In the genomic region with DNA sequence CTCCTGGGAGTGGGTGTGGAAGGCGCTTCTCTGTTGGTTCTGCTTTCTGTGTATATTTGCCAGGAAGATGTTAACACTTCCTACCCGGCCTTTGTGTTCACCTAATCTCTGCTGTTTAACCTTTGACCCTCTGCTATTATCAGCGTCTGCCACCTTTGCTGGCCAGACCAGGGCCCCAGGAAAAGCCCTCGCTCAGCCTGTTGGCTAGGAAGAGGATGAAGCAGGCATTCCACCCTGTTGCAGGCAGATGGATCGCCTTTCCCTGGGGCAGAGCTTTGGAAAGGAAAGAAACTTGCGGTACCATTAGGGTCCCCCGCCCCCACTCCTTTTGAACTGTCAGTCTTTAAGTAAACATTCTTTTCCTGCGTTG, we compare ENCODE assay signal across 12 mouse cellular contexts. TPM values are rescaled to one million over a fixed set of nuclear protein-coding genes. Genes with fewer than 3 reads are reported as not detected.
DNase-seq lines count a peak whose midpoint lies in the region; ATAC-seq and TF ChIP-seq lines count a peak whose summit lies in the region.
"Had no signal": no experiment of that assay in that cellular context is flagged by ENCODE, and none has a peak within 500 bp of the region (broad histone marks: within the 10 kb centered on the region; RNA-seq: fewer than 3 reads in every experiment).

No protein-coding gene starts in this region.

- peak; percentile 68 to 75 for TF ChIP-seq EP300 in MEL (IDR thresholded peaks at IDR 0.05; ENCODE audit: low read depth in 1 of 2, low read length in 2 of 2)

- no peak for TF ChIP-seq CTCF in MEL (IDR thresholded peaks at IDR 0.05 in 2 of 3, conservative IDR thresholded peaks at IDR 0.05 in 1 of 3; ENCODE audit: control insufficient read depth in 1 of 3, insufficient read depth in 1 of 3, low read depth in 2 of 3, low read length in 3 of 3, poor library complexity in 1 of 3, severe bottlenecking in 1 of 3)
- TF ChIP-seq CTCF in forebrain, postnatal 0 days (IDR thresholded peaks at IDR 0.05; ENCODE audit: low read depth): no peak

- no peak overlapping the region for H3K9ac ChIP-seq in heart, embryonic 16.5 days (ENCODE audit: low read length)
- H3K9ac ChIP-seq in MEL (ENCODE audit: control insufficient read depth, low read depth, low read length, poor library complexity, severe bottlenecking): no peak overlapping the region
- H3K9ac ChIP-seq in hindbrain, embryonic 12.5 days: no peak overlapping the region
- H3K9ac ChIP-seq in forebrain, postnatal 0 days: no peak overlapping the region
- H3K9ac ChIP-seq: neural tube, embryonic 13.5 days had no signal

- H3K4me3 ChIP-seq in heart, embryonic 16.5 days (ENCODE audit: low read length): no peak overlapping the region
- H3K4me3 ChIP-seq in MEL (ENCODE audit: control insufficient read depth in 1 of 2, insufficient read depth in 1 of 2, low read depth in 2 of 2, low read length in 2 of 2): no peak overlapping the region
- H3K4me3 ChIP-seq in hindbrain, embryonic 12.5 days: no peak overlapping the region
- H3K4me3 ChIP-seq in forebrain, postnatal 0 days (ENCODE audit: low read depth, low read length): no peak overlapping the region
- H3K4me3 ChIP-seq: neural tube, embryonic 13.5 days had no signal

- 0 out of 2 replicates have a peak overlapping the region, but pooled peaks have one; percentile 14 for H3K4me2 ChIP-seq in heart, embryonic 16.5 days (ENCODE audit: low read depth, low read length)
- no peak overlapping the region for H3K4me2 ChIP-seq in hindbrain, embryonic 12.5 days (replicated peaks)
- H3K4me2 ChIP-seq in forebrain, postnatal 0 days (ENCODE audit: low read depth): no peak overlapping the region
- H3K4me2 ChIP-seq: neural tube, embryonic 13.5 days had no signal

- TF ChIP-seq POLR2A in MEL (IDR thresholded peaks at IDR 0.05; ENCODE audit: control insufficient read depth in 1 of 2, insufficient read depth in 1 of 2, low read depth in 1 of 2, low read length in 2 of 2, poor library complexity in 1 of 2): no peak

- ATAC-seq in heart, embryonic 16.5 days (replicated peaks; ENCODE audit: extremely low read depth, insufficient read depth, low FRiP score): 0 out of 2 replicates have a peak, but pooled peaks have one; percentile 20
- ATAC-seq in granulocyte monocyte progenitor cell, adult 5-6 weeks (replicated peaks; ENCODE audit: poor library complexity, severe bottlenecking): peak; percentile 35
- no peak for ATAC-seq in hindbrain, embryonic 12.5 days (ENCODE audit: low FRiP score)
- no peak for ATAC-seq in forebrain, postnatal 0 days

- TF ChIP-seq RAD21 in MEL (IDR thresholded peaks at IDR 0.05; ENCODE audit: low read depth, low read length): no peak

- no peaks in the 10 kb centered on the region for H3K9me3 ChIP-seq in heart, embryonic 16.5 days (replicated peaks; ENCODE audit: control insufficient read depth, low read length)
- H3K9me3 ChIP-seq in MEL (replicated peaks; ENCODE audit: insufficient read depth, low read length): no peaks in the 10 kb centered on the region
- H3K9me3 ChIP-seq in hindbrain, embryonic 12.5 days (replicated peaks): no peaks in the 10 kb centered on the region
- H3K9me3 ChIP-seq in forebrain, postnatal 0 days (ENCODE audit: low read length): no peaks in the 10 kb centered on the region
- H3K9me3 ChIP-seq: neural tube, embryonic 13.5 days had no signal

- DNase-seq in heart, adult 18-20 months: no peak
- peak; percentile 54 for DNase-seq in MEL (ENCODE audit: low read depth, low spot score)
- peak; percentile 51 for DNase-seq in lung, postnatal 10 days
- DNase-seq in layer of hippocampus, postnatal 14 days (ENCODE audit: low spot score in 2 of 2): no peak
- no peak for DNase-seq in forebrain, postnatal 0 days
- DNase-seq: adrenal gland, postnatal 25 days; cerebellum, postnatal 36 days had no signal

- H3K36me3 ChIP-seq in heart, embryonic 16.5 days (ENCODE audit: control insufficient read depth, insufficient read depth): peaks cover 12% of the 10 kb centered on the region
- H3K36me3 ChIP-seq in MEL (ENCODE audit: control insufficient read depth in 1 of 2, insufficient read depth in 2 of 2, low read length in 2 of 2): peaks cover 0 to 20% of the 10 kb centered on the region in 2 experiments; a peak in 2 of 4 replicates
- H3K36me3 ChIP-seq in hindbrain, embryonic 12.5 days: peaks cover 29% of the 10 kb centered on the region
- H3K36me3 ChIP-seq in forebrain, postnatal 0 days (ENCODE audit: insufficient read depth): peaks cover 53% of the 10 kb centered on the region

- no peaks in the 10 kb centered on the region for H3K79me2 ChIP-seq in MEL (ENCODE audit: control insufficient read depth, insufficient read depth, low read length, poor library complexity)

- peaks cover 38% of the 10 kb centered on the region for H3K4me1 ChIP-seq in heart, embryonic 16.5 days (ENCODE audit: control insufficient read depth, insufficient read depth, low read length)
- H3K4me1 ChIP-seq in MEL (ENCODE audit: control insufficient read depth in 1 of 2, insufficient read depth in 2 of 2, low read length in 2 of 2): peaks cover 0 to 23% of the 10 kb centered on the region in 2 experiments
- H3K4me1 ChIP-seq in hindbrain, embryonic 12.5 days: peaks cover 33% of the 10 kb centered on the region
- H3K4me1 ChIP-seq in forebrain, postnatal 0 days (ENCODE audit: insufficient read depth): no peaks in the 10 kb centered on the region

- 19% methylated on average over 8 of the region's 8 CpGs for WGBS in heart, embryonic 16.5 days
- WGBS in hindbrain, embryonic 12.5 days: 10% methylated on average over 8 of the region's 8 CpGs
- WGBS in forebrain, postnatal 0 days: 25% methylated on average over 8 of the region's 8 CpGs

- H3K27ac ChIP-seq in heart, embryonic 16.5 days (ENCODE audit: low read length): no peak overlapping the region
- no peak overlapping the region for H3K27ac ChIP-seq in MEL (ENCODE audit: control insufficient read depth, low read depth, low read length)
- no peak overlapping the region for H3K27ac ChIP-seq in hindbrain, embryonic 12.5 days
- no peak overlapping the region for H3K27ac ChIP-seq in forebrain, postnatal 0 days (ENCODE audit: low read depth, low read length)
- H3K27ac ChIP-seq: neural tube, embryonic 13.5 days had no signal

- no peaks in the 10 kb centered on the region for H3K27me3 ChIP-seq in heart, embryonic 16.5 days (ENCODE audit: control insufficient read depth, insufficient read depth, low read length)
- H3K27me3 ChIP-seq in MEL (ENCODE audit: control insufficient read depth in 1 of 2, insufficient read depth in 2 of 2, low read length in 2 of 2): no peaks in the 10 kb centered on the region
- H3K27me3 ChIP-seq in hindbrain, embryonic 12.5 days: peaks cover 40% of the 10 kb centered on the region
- no peaks in the 10 kb centered on the region for H3K27me3 ChIP-seq in forebrain, postnatal 0 days (ENCODE audit: insufficient read depth, low read length)
- H3K27me3 ChIP-seq: CH12.LX; neural tube, embryonic 13.5 days had no signal

TF ChIP-seq in MEL, 35 proteins besides CTCF, POLR2A, EP300 and RAD21:
- peak; percentile 60; the same call in 1 of the 2 replicates for TF ChIP-seq GATA1 (IDR thresholded peaks at IDR 0.05; ENCODE audit: low read depth, low read length)
- peak; percentile 87 for TF ChIP-seq TAL1 (IDR thresholded peaks at IDR 0.05; ENCODE audit: low read length)
- no peak for TF ChIP-seq POLR2AphosphoS5 (IDR thresholded peaks at IDR 0.05; ENCODE audit: borderline replicate concordance, low read depth, low read length)
- peak; percentile 87 for TF ChIP-seq RCOR1 (IDR thresholded peaks at IDR 0.05; ENCODE audit: low read depth, low read length)
- no peak for TF ChIP-seq MEF2A (IDR thresholded peaks at IDR 0.05; ENCODE audit: extremely low read depth, insufficient replicate concordance, low read depth, low read length, poor library complexity, severe bottlenecking)
- peak; percentile 72 for TF ChIP-seq TCF12 (IDR thresholded peaks at IDR 0.05; ENCODE audit: low read depth, low read length)

RNA-seq across cellular contexts. Expression of gene Gm17018, which starts 15.2 kb away (rescaled TPM):
- 32.0 and 33.8 TPM in 2 replicates for polyA plus RNA-seq in heart, embryonic 16.5 days (2015; fragmentation: Nextera tagmentation; extraction: Ambion mirVana)
- 10 to 100 TPM; 19.8 to 19.9 TPM for total RNA-seq in heart, adult 18-20 months (2021)
- total RNA-seq in MEL (2012; rRNA removed): 31.7 and 34.9 TPM in 2 replicates
- polyA plus RNA-seq in MEL (2012; ENCODE audit: insufficient read depth in 1 of 2, insufficient read length in 2 of 2, low read depth in 1 of 2, low replicate concordance in 2 of 2, missing spikeins in 1 of 2): 10 to 100 TPM in 1 of 2 experiments, not detected in 1; 62.6 TPM
- 27.1 and 50.2 TPM in 2 replicates for total RNA-seq in granulocyte monocyte progenitor cell, adult 5-6 weeks (2014; fragmentation: Nextera tagmentation)
- total RNA-seq in granulocyte monocyte progenitor cell, adult 5-6 weeks (2017): 31.8 and 42.4 TPM in 2 replicates
- 56.1 and 63.0 TPM in 2 replicates for polyA plus RNA-seq in hindbrain, embryonic 12.5 days (2016; fragmentation: Nextera tagmentation; extraction: Ambion mirVana)
- total RNA-seq in layer of hippocampus, postnatal 14 days (2021): 10 to 100 TPM; 55.2 to 55.4 TPM
- total RNA-seq in forebrain, postnatal 0 days (2014; rRNA removed): 20.7 and 26.4 TPM in 2 replicates
- polyA plus RNA-seq in forebrain, postnatal 0 days (2015; fragmentation: Nextera tagmentation; extraction: Ambion mirVana): 61.4 and 69.6 TPM in 2 replicates

RNA-seq across cellular contexts. Expression of gene Poll, which starts 15.3 kb away (rescaled TPM):
- polyA plus RNA-seq in heart, embryonic 16.5 days (2015; fragmentation: Nextera tagmentation; extraction: Ambion mirVana): 13.4 and 14.5 TPM in 2 replicates
- 10 to 100 TPM; 10.3 to 10.4 TPM for total RNA-seq in heart, adult 18-20 months (2021)
- 14.9 and 16.4 TPM in 2 replicates for total RNA-seq in MEL (2012; rRNA removed)
- polyA plus RNA-seq in MEL (2012; ENCODE audit: insufficient read depth in 1 of 2, insufficient read length in 2 of 2, low read depth in 1 of 2, low replicate concordance in 2 of 2, missing spikeins in 1 of 2): 10 to 100 TPM in 1 of 2 experiments, not detected in 1; 19.0 TPM
- 13.0 and 15.1 TPM in 2 replicates for total RNA-seq in granulocyte monocyte progenitor cell, adult 5-6 weeks (2014; fragmentation: Nextera tagmentation)
- 6.6 and 14.4 TPM in 2 replicates for total RNA-seq in granulocyte monocyte progenitor cell, adult 5-6 weeks (2017)
- polyA plus RNA-seq in hindbrain, embryonic 12.5 days (2016; fragmentation: Nextera tagmentation; extraction: Ambion mirVana): 14.9 and 16.5 TPM in 2 replicates
- total RNA-seq in layer of hippocampus, postnatal 14 days (2021): 1 to 10 TPM; 7.5 to 8.0 TPM
- total RNA-seq in forebrain, postnatal 0 days (2014; rRNA removed): 10.9 and 11.8 TPM in 2 replicates
- polyA plus RNA-seq in forebrain, postnatal 0 days (2015; fragmentation: Nextera tagmentation; extraction: Ambion mirVana): 9.1 and 10.8 TPM in 2 replicates

Comparison
In these comparisons a context has a peak if more than half of its experiments do, and no peak if none do; other contexts are left out.
1. ATAC-seq: peak in heart, embryonic 16.5 days (single experiment) and granulocyte monocyte progenitor cell, adult 5-6 weeks (single experiment); none in hindbrain, embryonic 12.5 days (single experiment) and forebrain, postnatal 0 days (single experiment).
2. DNase-seq: peak in MEL (single experiment) and lung, postnatal 10 days (single experiment); none in heart, adult 18-20 months (0 of 2), layer of hippocampus, postnatal 14 days (0 of 2) and forebrain, postnatal 0 days (single experiment).